Mouse (Mus musculus) embryonic facial prominence, embryonic 12.5 days (tissue): ENCODE data around the gene Arf1. TPM values are rescaled to one million over a fixed set of nuclear protein-coding genes. Genes with fewer than 3 reads are reported as not detected.
A peak's percentile ranks its signal among the peaks of the same experiment; 100 is the strongest.

ENCODE experiments used
- ATAC-seq: fragments of 200-750 bp; cut with Nextera tagmentation; 2 replicates; pipeline ENCODE4 v1.8.0; 2017; ENCODE audit not compliant: insufficient number of reproducible peaks, insufficient read depth, low FRiP score, low TSS enrichment
- H3K27ac ChIP-seq: fragments of 300-500 bp; sonication (generic); 2 replicates; pipeline ENCODE4 v1.5.1; 2016; ENCODE audit warnings: mild to moderate bottlenecking
- H3K27me3 ChIP-seq: fragments of 300-500 bp; sonication (generic); 2 replicates; pipeline ENCODE4 v1.6.1; 2016; ENCODE audit warnings: mild to moderate bottlenecking, moderate library complexity
- H3K36me3 ChIP-seq: fragments of 300-500 bp; sonication (generic); 2 replicates; pipeline ENCODE4 v1.6.1; 2016; ENCODE audit warnings: mild to moderate bottlenecking
- H3K4me1 ChIP-seq: fragments of 300-500 bp; sonication (generic); 2 replicates; pipeline ENCODE4 v1.6.1; 2016
- H3K4me2 ChIP-seq: fragments of 300-500 bp; sonication (generic); replicated peaks from 2 replicates; pipeline ENCODE4 v1.6.1; 2016; ENCODE audit warnings: mild to moderate bottlenecking, moderate library complexity
- H3K4me3 ChIP-seq: fragments of 300-500 bp; sonication (generic); 2 replicates; pipeline ENCODE4 v1.5.1; 2016; ENCODE audit warnings: mild to moderate bottlenecking
- H3K9ac ChIP-seq: fragments of 300-500 bp; sonication (generic); 2 replicates; pipeline ENCODE4 v1.6.1; 2016; ENCODE audit warnings: mild to moderate bottlenecking, moderate library complexity
- H3K9me3 ChIP-seq: fragments of 300-500 bp; sonication (generic); 2 replicates; pipeline ENCODE4 v1.6.1; 2016; ENCODE audit warnings: mild to moderate bottlenecking, moderate library complexity
- WGBS: fragments of 180-500 bp; shearing (Covaris S2); methylation state at CpG from one replicate; pipeline ENCODE4 v1.1.7; 2016; 5-methylcytosine and 5-hydroxymethylcytosine counted together
- polyA plus RNA-seq: library from polyadenylated mRNA; unstranded; fragments of >200 nt; fragmentation: Nextera tagmentation; extraction: Ambion mirVana; gene quantifications from 2 replicates; pipeline ENCODE4 v1.2.1, GENCODE M21; 2016

Arf1 gene
- polyA plus RNA-seq, 1 experiment from 2014 or later: 637 TPM

DNA sequence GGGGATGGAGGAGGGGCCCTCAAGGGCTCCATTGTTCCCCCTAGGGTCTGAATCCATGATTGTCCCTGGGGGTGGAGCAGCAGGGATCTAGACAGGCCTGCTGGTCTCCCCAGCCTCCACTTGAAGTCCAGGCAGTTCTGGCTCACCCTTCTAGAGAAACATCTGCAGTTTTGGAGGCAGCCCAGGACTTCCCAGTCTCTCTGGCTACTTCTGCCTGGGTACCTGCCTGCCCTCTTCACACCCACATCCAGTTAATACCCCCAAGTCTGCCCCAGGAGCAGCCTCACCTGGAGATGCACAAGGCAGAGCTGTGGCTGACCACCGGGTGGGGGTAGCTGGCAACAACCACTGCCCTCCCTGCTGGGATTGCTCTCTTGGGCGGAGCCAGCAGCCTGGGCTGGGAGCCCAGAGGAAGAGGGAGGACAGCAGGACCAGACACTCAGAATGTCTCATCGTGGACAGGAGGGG, 45.2 kb downstream of the Arf1 start, which contains the start of gene Gjc2:
Gjc2 (minus strand) TSS at position 350 of the 468 bp plus-strand sequence.
- no peak for ATAC-seq
- H3K4me3 ChIP-seq: no peak within 1 kb of the TSS
- 49% methylated on average over 3 of the region's 3 CpGs for WGBS
- no peak within 1 kb of the TSS for H3K27ac ChIP-seq
- no peak within 1 kb of the TSS for H3K4me2 ChIP-seq
- no peaks in the 10 kb centered on the region for H3K4me1 ChIP-seq
- no peak within 1 kb of the TSS for H3K9ac ChIP-seq
- H3K9me3 ChIP-seq: no peaks in the 10 kb centered on the region
- H3K36me3 ChIP-seq: peaks cover 31% of the 10 kb centered on the region
- peaks cover 22% of the 10 kb centered on the region for H3K27me3 ChIP-seq

DNA sequence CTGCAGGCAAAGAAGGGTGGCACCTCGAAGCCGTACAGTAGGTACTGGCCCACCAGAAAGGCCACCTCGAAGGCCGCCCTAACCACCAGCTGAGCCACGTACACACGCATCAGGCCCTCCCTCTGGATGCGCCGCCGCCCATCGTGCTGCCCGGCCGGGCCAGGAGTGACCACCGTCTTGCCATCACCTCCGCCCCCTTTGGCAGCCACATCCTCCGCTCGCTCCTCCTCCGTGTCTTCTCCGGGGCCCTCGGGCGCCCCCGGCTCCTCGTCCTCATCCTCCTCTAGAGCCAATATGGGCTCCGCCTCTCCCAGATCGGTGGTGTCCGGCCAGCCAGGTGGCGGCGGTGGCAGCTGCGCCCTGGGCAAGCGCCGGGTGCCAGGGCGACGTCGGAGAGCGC, 51.1 kb downstream of the Arf1 start:
- ATAC-seq: no peak
- 10% methylated on average over 34 of the region's 34 CpGs for WGBS
- Histone ChIP-seq H3K9me3 (no peaks in the 10 kb centered on the region), H3K36me3 (no peaks in the 10 kb centered on the region), H3K4me1 (no peaks in the 10 kb centered on the region), H3K27me3 (peaks cover 69% of the 10 kb centered on the region), H3K9ac (no peak overlapping the region), H3K27ac (no peak overlapping the region), H3K4me2 (peak overlapping the region; percentile 37), H3K4me3 (peak overlapping the region; percentile 19; the same call in 1 of the 2 replicates)

- H3K9ac ChIP-seq: no peak overlapping the region
- no peaks in the 10 kb centered on the region for H3K36me3 ChIP-seq
- no peak for ATAC-seq
- H3K27ac ChIP-seq: no peak overlapping the region
- H3K4me1 ChIP-seq: no peaks in the 10 kb centered on the region
- H3K4me3 ChIP-seq: peak overlapping the region; percentile 19; the same call in 1 of the 2 replicates
- peak overlapping the region; percentile 37 for H3K4me2 ChIP-seq
- H3K9me3 ChIP-seq: no peaks in the 10 kb centered on the region
- peaks cover 69% of the 10 kb centered on the region for H3K27me3 ChIP-seq
- WGBS: 3% methylated on average over 44 of the region's 48 CpGs
Observed at GRCm38 (mm10) chr11:59176475-59176874, 51.6 kb downstream of the Arf1 start.

GRCm38 (mm10) chr11:59174189-59174838, 53.8 kb downstream of the Arf1 start:
- H3K27ac ChIP-seq: no peak overlapping the region
- H3K9me3 ChIP-seq: no peaks in the 10 kb centered on the region
- 62% methylated on average over 6 of the region's 6 CpGs for WGBS
- H3K27me3 ChIP-seq: peaks cover 61% of the 10 kb centered on the region
- no peak for ATAC-seq
- no peak overlapping the region for H3K4me3 ChIP-seq
- H3K36me3 ChIP-seq: no peaks in the 10 kb centered on the region
- H3K9ac ChIP-seq: no peak overlapping the region
- no peak overlapping the region for H3K4me2 ChIP-seq
- no peaks in the 10 kb centered on the region for H3K4me1 ChIP-seq

DNA sequence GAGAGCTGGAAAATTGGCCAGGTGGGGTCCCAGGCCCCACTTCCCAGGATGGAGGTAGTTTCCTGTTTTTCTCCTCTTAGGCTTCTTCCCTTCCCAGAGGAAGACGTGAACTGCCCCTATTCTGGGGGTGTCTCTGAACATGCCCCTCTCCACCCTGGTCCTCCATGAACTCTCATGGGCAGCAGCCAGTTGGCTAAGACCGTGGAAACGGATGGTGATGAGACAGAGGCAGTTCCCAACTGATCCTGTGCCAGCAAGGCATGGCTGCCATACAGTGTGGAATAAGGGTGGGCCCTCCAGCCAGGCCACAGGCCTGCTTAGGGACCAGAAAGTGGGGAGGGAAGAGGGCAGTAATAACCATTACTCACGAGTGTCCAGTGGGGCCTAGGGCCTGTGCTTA, 57.5 kb downstream of the Arf1 start:
- no peak overlapping the region for H3K27ac ChIP-seq
- whole genome bisulfite sequencing: 79% methylated on average over 4 of the region's 4 CpGs
- H3K9me3 ChIP-seq: no peaks in the 10 kb centered on the region
- ATAC-seq: no peak
- no peak overlapping the region for H3K4me2 ChIP-seq
- no peaks in the 10 kb centered on the region for H3K4me1 ChIP-seq
- H3K27me3 ChIP-seq: peaks cover 23% of the 10 kb centered on the region
- no peak overlapping the region for H3K4me3 ChIP-seq
- H3K9ac ChIP-seq: no peak overlapping the region
- H3K36me3 ChIP-seq: no peaks in the 10 kb centered on the region

DNA sequence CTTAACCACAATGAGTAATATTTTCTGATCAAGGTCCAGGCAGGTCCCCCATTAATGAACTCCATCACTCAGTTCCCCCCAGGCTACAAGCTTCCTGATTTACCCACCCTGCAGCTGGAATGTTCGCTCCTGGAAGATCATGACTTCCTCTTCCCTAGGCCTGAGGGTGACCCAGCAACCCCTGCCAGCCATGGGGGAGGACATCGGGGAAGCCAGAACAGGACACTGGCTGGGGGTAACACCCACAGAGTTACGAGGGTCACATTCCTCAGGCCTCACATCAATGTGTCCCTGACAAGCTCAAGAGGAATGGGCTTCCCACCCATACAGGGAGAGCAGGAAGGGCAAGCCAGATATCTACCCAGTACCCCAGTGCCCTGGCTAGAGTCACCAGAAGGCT, 58.3 kb downstream of the Arf1 start:
- H3K9ac ChIP-seq: no peak overlapping the region
- ATAC-seq: no peak
- no peaks in the 10 kb centered on the region for H3K36me3 ChIP-seq
- H3K27ac ChIP-seq: no peak overlapping the region
- peaks cover 16% of the 10 kb centered on the region for H3K27me3 ChIP-seq
- no peak overlapping the region for H3K4me2 ChIP-seq
- no peaks in the 10 kb centered on the region for H3K4me1 ChIP-seq
- 52% methylated on average over 3 of the region's 3 CpGs for WGBS
- H3K4me3 ChIP-seq: no peak overlapping the region
- no peaks in the 10 kb centered on the region for H3K9me3 ChIP-seq

DNA sequence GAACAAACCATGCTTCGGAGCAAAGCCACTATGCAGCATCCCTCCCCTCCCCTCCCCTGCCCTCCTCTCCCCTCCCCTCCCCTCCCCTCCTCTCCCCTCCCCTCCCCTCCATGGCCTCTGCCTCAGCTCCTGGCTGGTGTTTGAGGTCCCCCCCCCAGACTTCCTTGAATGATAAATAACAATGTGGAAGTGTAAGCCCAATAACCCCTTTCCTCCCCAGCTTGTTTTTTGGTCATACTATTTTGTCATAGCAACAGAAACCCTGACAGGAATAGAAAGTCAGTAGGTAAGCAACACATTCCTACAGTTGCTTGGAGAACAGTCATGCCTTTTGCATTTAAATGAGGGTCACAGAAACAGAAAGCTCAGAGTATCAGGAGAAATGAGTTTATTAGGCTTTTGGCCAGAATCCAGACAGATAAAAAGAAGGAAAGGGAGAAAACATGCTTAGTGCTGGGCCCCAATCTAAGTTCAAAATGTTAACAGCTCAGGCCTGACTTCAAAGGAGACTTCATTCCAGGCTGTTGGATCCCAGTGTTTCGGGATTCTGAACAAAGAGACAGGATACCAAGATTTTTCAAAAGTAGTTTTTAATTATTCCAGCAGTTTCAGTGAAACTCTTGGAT, 62.3 kb downstream of the Arf1 start:
- Histone ChIP-seq H3K4me2 (no peak overlapping the region), H3K4me1 (peaks cover 12% of the 10 kb centered on the region; the same call in 1 of the 2 replicates), H3K9ac (no peak overlapping the region), H3K27me3 (no peaks in the 10 kb centered on the region), H3K9me3 (no peaks in the 10 kb centered on the region), H3K4me3 (no peak overlapping the region), H3K36me3 (no peaks in the 10 kb centered on the region), H3K27ac (no peak overlapping the region)
- no peak for ATAC-seq
- 78% methylated on average over 2 of the region's 2 CpGs for WGBS

DNA sequence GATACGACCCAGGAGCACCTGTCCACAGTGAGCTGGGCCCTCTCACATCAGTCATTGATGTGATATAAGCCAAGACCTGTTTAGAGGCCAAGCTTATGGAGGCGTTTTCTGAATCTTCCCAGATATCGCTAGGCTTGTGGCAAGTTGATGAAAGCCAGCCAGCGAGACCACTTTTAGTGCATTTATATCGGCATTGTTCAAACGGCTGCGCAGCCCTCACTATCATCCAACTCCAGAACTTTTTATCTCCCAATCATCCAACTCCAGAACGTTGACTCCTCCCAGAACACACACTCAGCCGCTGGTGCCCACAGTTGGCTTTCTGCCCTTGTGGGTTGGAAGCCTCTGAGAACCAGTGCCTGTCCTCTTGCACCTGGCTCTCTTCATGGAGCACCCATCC, 63.7 kb downstream of the Arf1 start:
- Histone ChIP-seq H3K4me2 (peak overlapping the region; percentile 53), H3K27ac (no peak overlapping the region), H3K27me3 (no peaks in the 10 kb centered on the region), H3K9me3 (no peaks in the 10 kb centered on the region), H3K9ac (no peak overlapping the region), H3K4me3 (peak overlapping the region; percentile 79; the same call in 1 of the 2 replicates), H3K4me1 (peaks cover 12% of the 10 kb centered on the region; the same call in 1 of the 2 replicates), H3K36me3 (no peaks in the 10 kb centered on the region)
- 83% methylated on average over 9 of the region's 9 CpGs for WGBS
- ATAC-seq: no peak

DNA sequence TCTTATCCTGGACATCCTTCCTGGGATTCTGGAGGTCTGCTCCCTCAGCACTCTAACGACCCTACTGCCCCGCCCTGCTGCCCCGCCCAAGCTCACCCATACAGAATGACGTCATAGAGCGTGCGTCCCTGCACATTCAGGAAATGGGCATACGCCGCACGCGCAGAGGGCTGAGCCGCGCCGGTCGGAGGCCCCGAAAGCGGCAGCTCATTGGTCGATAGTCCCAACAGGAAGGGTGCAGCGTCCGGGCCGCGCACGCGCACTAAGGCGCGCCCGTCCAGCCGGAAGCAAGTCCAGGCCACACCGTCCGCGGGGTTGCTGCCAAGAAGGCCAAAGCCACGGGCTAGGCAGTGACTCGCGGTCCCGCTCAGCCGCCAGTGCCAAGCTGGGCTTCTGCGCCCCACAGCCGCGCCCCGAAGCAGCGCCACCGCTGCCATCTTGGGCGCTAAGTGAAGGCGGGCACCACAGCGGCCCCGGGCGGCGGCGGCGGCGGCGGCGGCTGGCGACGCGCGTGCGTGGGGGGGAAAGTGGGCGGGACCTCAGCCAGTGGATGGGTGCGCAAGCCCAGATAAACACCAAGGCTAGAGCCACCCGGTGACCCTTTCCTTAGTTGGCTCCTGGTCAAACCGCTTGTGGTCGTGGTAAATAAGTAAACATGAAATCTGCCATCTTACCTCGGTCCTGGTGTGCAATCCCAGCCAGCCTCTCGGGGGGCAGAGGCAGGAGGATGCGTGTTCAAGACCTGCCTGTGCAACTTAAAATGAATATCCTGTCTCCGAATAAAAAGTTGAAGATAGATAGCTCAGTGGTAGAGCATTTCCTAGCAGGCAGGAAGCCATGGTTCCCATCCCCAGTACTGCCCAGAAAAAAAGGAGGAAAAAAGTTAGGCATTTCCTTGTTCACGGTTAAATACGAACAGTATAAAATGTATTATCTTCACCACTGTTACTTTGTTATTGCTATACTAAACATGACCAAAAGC, 64.5 kb downstream of the Arf1 start, which contains the start of gene Iba57:
Iba57 (minus strand) TSS at position 485 of the 982 bp plus-strand sequence.
- peak within 1 kb of the TSS; percentile 98 for H3K27ac ChIP-seq
- H3K9ac ChIP-seq: peak within 1 kb of the TSS; percentile 87
- H3K36me3 ChIP-seq: no peaks in the 10 kb centered on the region; the same call in 1 of the 2 replicates
- WGBS: 3% methylated on average over 52 of the region's 68 CpGs
- H3K4me2 ChIP-seq: peak within 1 kb of the TSS; percentile 53
- H3K9me3 ChIP-seq: no peaks in the 10 kb centered on the region
- peak within 1 kb of the TSS; percentile 79 for H3K4me3 ChIP-seq
- H3K4me1 ChIP-seq: peaks cover 12% of the 10 kb centered on the region; the same call in 1 of the 2 replicates
- ATAC-seq: peak; percentile 96
- no peaks in the 10 kb centered on the region for H3K27me3 ChIP-seq

DNA sequence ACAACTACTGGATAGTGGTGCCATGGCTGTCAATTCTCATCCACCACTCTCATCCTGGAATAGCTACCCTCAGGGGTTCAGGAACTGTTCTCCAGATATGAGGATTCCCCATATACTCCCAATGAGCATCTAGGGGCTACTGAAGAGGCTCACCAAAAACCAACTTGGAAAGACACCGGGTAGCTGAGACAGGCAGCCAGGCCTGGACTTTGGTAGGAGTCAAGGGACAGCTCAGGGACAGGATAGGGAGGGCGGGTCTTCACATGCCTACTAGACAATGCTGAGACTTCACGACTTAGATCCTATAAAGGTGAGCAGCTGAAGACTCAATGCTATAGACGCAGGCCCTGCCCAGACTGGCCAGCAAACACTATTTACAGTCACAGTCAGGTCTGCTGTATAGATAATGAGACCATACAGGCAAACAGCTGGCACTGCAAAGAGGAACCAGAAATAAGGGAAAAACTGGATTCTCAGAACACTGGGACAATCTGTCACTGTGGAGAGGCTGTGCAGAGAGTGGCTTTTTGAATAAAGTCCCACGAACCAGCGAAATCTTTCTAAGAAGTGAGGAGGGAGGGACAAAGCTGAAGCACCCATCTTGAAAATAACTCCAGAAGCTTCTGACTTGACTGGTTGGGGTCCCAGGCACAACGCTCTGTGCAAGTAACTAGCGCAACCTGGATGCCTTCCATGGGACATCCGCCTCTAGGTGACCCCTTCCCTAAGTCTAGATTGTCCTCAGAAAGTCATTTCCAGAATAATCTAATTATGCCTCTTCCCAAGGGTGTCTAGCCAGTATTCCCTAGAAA, 65.4 kb downstream of the Arf1 start:
- peak overlapping the region; percentile 53 for H3K4me2 ChIP-seq
- peak overlapping the region; percentile 79 for H3K4me3 ChIP-seq
- H3K36me3 ChIP-seq: peaks cover 6% of the 10 kb centered on the region; the same call in 1 of the 2 replicates
- ATAC-seq: 0 out of 2 replicates have a peak, but pooled peaks have one; percentile 8
- peak overlapping the region; percentile 43 for H3K9ac ChIP-seq
- 0 out of 2 replicates have a peak overlapping the region, but pooled peaks have one; percentile 50 for H3K27ac ChIP-seq
- H3K9me3 ChIP-seq: no peaks in the 10 kb centered on the region
- no peaks in the 10 kb centered on the region for H3K27me3 ChIP-seq
- 68% methylated on average over 9 of the region's 9 CpGs for WGBS
- peaks cover 12% of the 10 kb centered on the region; the same call in 1 of the 2 replicates for H3K4me1 ChIP-seq
